Mouse (Mus musculus): ENCODE data around the gene Bmpr1b. TPM values are rescaled to one million over a fixed set of nuclear protein-coding genes. Genes with fewer than 3 reads are reported as not detected.

The Bmpr1b gene
- polyA plus RNA-seq, 2 experiments from 2014 or later: not detected

- ATAC-seq: no peak
These were observed 359.6 kb downstream of the Bmpr1b start for GRCm38 (mm10) chr3:141809581-141809980.

- ATAC-seq: no peak
These were observed 365.1 kb downstream of the Bmpr1b start for GRCm38 (mm10) chr3:141804133-141804532.

DNA sequence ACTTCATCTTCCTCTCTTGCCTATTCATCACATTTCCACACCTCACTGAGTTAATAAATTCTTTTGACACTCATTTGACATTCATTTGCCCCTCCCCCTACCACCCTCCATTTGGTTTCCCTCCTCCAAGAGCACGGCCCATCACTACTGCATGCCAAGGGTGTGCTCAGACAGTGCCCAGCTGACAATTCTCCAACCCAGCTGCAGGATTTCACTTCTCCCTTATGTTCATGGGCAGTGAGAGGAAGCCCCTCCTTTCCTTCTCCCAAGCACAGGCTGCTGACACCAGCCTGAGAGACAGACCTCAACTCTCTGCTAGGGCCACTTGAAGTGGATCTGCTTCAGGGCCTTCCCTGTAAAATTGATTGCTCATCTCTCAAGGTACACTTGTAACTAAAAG lies 371.4 kb downstream of the Bmpr1b start:
- ATAC-seq: no peak

DNA sequence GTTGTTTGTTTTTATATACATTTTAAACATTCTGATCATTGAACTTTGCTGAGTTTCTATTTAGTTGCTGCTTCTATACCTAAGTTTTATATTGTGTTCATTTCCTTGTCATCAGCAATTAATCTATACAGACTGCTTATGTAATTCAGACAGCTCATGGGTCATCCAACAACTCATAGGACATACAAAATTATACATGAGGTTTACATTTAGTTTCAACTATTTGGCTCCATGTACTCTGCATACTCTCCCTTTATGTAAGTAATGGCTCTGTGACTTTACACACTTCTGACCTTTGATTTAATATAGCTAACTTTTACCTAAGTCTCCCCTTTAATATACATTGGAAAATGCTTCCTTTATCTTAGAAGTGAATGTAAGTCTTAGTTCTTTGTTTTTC lies 371.9 kb downstream of the Bmpr1b start:
- ATAC-seq: no peak

- ATAC-seq: no peak
These were observed 374.9 kb downstream of the Bmpr1b start for GRCm38 (mm10) chr3:141794371-141794770.

GRCm38 (mm10) chr3:141793755-141794154 lies 375.5 kb downstream of the Bmpr1b start:
- ATAC-seq: no peak

- ATAC-seq: no peak
These were observed 377.1 kb downstream of the Bmpr1b start for GRCm38 (mm10) chr3:141792106-141792505.

GRCm38 (mm10) chr3:141791026-141791780 lies 378.0 kb downstream of the Bmpr1b start:
- ATAC-seq: no peak

Other genes with a start within 250 kb of the Bmpr1b start
- 10 to 100 TPM; 21.1 to 24.0 TPM for gene Pdlim5, start 226.3 kb upstream of the Bmpr1b start, polyA plus RNA-seq (2017; shearing (Covaris generic))

All from CD4-positive, CD25-positive, alpha-beta regulatory T cell, adult 4 months (primary cell).